Mouse (Mus musculus): ENCODE results near the gene Mtmr4. TPM values are rescaled to one million over a fixed set of nuclear protein-coding genes. Genes with fewer than 3 reads are reported as not detected.

Mtmr4 gene
- total RNA-seq, 1 experiment from 2014 or later, result 21.5 TPM

GRCm38 (mm10) chr11:87581161-87581865 is 10.6 kb upstream of the Mtmr4 start:
- no peak for ATAC-seq (replicated peaks; ENCODE audit: low read depth, poor library complexity, severe bottlenecking)

GRCm38 (mm10) chr11:87581933-87582710 is 9.8 kb upstream of the Mtmr4 start:
- ATAC-seq (replicated peaks; ENCODE audit: low read depth, poor library complexity, severe bottlenecking), result no peak

- ATAC-seq (replicated peaks; ENCODE audit: low read depth, poor library complexity, severe bottlenecking), result no peak
Observed at GRCm38 (mm10) chr11:87583291-87584034, 8.5 kb upstream of the Mtmr4 start.

- ATAC-seq (replicated peaks; ENCODE audit: low read depth, poor library complexity, severe bottlenecking), result no peak
Observed at GRCm38 (mm10) chr11:87584711-87585505, 7.1 kb upstream of the Mtmr4 start.

- no peak for ATAC-seq (replicated peaks; ENCODE audit: low read depth, poor library complexity, severe bottlenecking)
Observed at GRCm38 (mm10) chr11:87587211-87587874, 4.6 kb upstream of the Mtmr4 start.

- no peak for ATAC-seq (replicated peaks; ENCODE audit: low read depth, poor library complexity, severe bottlenecking)
Observed at GRCm38 (mm10) chr11:87589605-87590004, 2.4 kb upstream of the Mtmr4 start.

GRCm38 (mm10) chr11:87590841-87591525 is 979 bp upstream of the Mtmr4 start:
- no peak for ATAC-seq (replicated peaks; ENCODE audit: low read depth, poor library complexity, severe bottlenecking)

GRCm38 (mm10) chr11:87592354-87592695 is 363 bp downstream of the Mtmr4 start:
- no peak for ATAC-seq (replicated peaks; ENCODE audit: low read depth, poor library complexity, severe bottlenecking)

- ATAC-seq (replicated peaks; ENCODE audit: low read depth, poor library complexity, severe bottlenecking), result no peak
Observed at GRCm38 (mm10) chr11:87592713-87593598, 994 bp downstream of the Mtmr4 start.

GRCm38 (mm10) chr11:87595327-87595841 is 3.4 kb downstream of the Mtmr4 start:
- peak; percentile 30 for ATAC-seq (replicated peaks; ENCODE audit: low read depth, poor library complexity, severe bottlenecking)

GRCm38 (mm10) chr11:87595976-87596375 is 4.0 kb downstream of the Mtmr4 start:
- no peak for ATAC-seq (replicated peaks; ENCODE audit: low read depth, poor library complexity, severe bottlenecking)

- ATAC-seq (replicated peaks; ENCODE audit: low read depth, poor library complexity, severe bottlenecking), result no peak
Observed at GRCm38 (mm10) chr11:87596492-87596891, 4.5 kb downstream of the Mtmr4 start.

GRCm38 (mm10) chr11:87597061-87597460 is 5.1 kb downstream of the Mtmr4 start:
- no peak for ATAC-seq (replicated peaks; ENCODE audit: low read depth, poor library complexity, severe bottlenecking)

GRCm38 (mm10) chr11:87599395-87600089 is 7.6 kb downstream of the Mtmr4 start:
- ATAC-seq (replicated peaks; ENCODE audit: low read depth, poor library complexity, severe bottlenecking), result no peak

- ATAC-seq (replicated peaks; ENCODE audit: low read depth, poor library complexity, severe bottlenecking), result no peak
Observed at GRCm38 (mm10) chr11:87600322-87600853, 8.4 kb downstream of the Mtmr4 start.

- no peak for ATAC-seq (replicated peaks; ENCODE audit: low read depth, poor library complexity, severe bottlenecking)
Observed at GRCm38 (mm10) chr11:87602234-87602633, 10.3 kb downstream of the Mtmr4 start.

- ATAC-seq (replicated peaks; ENCODE audit: low read depth, poor library complexity, severe bottlenecking), result no peak
Observed at GRCm38 (mm10) chr11:87603571-87603970, 11.6 kb downstream of the Mtmr4 start.
